Mouse (Mus musculus) C2C12 (cell line): ENCODE results near the gene Mecp2.

ENCODE experiments used
- CEBPB ChIP-seq: IDR thresholded peaks from one replicate; pipeline ENCODE4 v1.6.1; 2011; ENCODE audit warnings: low read depth, mild to moderate bottlenecking, control low read depth, moderate library complexity
- CTCF ChIP-seq: IDR thresholded peaks from one replicate; pipeline ENCODE4 v1.5.1; 2011; ENCODE audit not compliant: control insufficient read depth, insufficient read depth, insufficient read length
- MAX ChIP-seq: IDR thresholded peaks from one replicate; pipeline ENCODE4 v1.6.1; 2011; ENCODE audit warnings: mild to moderate bottlenecking, control low read depth
- MYOD1 ChIP-seq: IDR thresholded peaks from one replicate; pipeline ENCODE4 v1.6.1; 2011; ENCODE audit warnings: low read depth; ENCODE audit not compliant: control insufficient read depth, insufficient read length
- MYOG ChIP-seq: IDR thresholded peaks from one replicate; pipeline ENCODE4 v1.6.1; 2011; ENCODE audit not compliant: control insufficient read depth, insufficient read length; ENCODE audit errors: extremely low read depth
- USF1 ChIP-seq: IDR thresholded peaks from one replicate; pipeline ENCODE4 v1.6.1; 2011; ENCODE audit warnings: low read depth, mild to moderate bottlenecking, control low read depth, moderate library complexity

GRCm38 (mm10) chrX:74124975-74125374 is 10.2 kb downstream of the Mecp2 start:
- TF ChIP-seq CTCF = no peak
- no peak for TF ChIP-seq USF1
- TF ChIP-seq MYOD1 = no peak
- no peak for TF ChIP-seq MAX
- no peak for TF ChIP-seq MYOG
- TF ChIP-seq CEBPB = no peak
